Mouse (Mus musculus): ENCODE results near the gene Acsl4. TPM values are rescaled to one million over a fixed set of nuclear protein-coding genes. Genes with fewer than 3 reads are reported as not detected.

The Acsl4 gene
- polyA plus RNA-seq, 1 experiment from 2014 or later: 13.4 TPM

DNA sequence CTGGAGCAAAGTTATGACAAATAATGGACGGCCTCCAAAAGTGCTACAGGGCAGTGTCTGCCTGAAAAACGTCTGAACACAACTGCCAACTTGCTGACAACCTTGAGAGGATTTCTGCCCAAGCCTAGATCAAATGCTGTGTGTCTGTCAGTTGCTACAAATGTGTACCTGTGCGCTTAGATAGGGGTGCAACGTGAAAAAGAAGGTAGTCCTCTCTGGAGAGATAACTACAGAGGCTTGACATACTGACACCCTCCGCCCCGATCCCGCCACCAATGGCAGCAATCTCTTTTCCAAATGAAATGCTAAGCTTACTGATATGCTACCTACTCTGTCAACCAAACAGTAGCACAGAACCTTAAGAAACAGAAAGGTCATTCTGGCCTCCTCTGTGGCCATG is 31.3 kb downstream of the Acsl4 start:
- no peak overlapping the region; the same call in 1 of the 2 replicates for H3K4me3 ChIP-seq (replicated peaks)
- H3K27me3 ChIP-seq: no peaks in the 10 kb centered on the region
- H3K36me3 ChIP-seq (replicated peaks): no peaks in the 10 kb centered on the region
- H3K9me3 ChIP-seq (replicated peaks): no peaks in the 10 kb centered on the region
- peaks cover 29% of the 10 kb centered on the region for H3K4me1 ChIP-seq (replicated peaks)
- 38% methylated on average over 7 of the region's 7 CpGs for WGBS (ENCODE audit: insufficient replicate concordance)
- peak overlapping the region; percentile 86 for H3K27ac ChIP-seq (replicated peaks)
- peak overlapping the region; percentile 55 for H3K4me2 ChIP-seq
- ATAC-seq (ENCODE audit: insufficient read depth): peak; percentile 99
- H3K9ac ChIP-seq: no peak overlapping the region

DNA sequence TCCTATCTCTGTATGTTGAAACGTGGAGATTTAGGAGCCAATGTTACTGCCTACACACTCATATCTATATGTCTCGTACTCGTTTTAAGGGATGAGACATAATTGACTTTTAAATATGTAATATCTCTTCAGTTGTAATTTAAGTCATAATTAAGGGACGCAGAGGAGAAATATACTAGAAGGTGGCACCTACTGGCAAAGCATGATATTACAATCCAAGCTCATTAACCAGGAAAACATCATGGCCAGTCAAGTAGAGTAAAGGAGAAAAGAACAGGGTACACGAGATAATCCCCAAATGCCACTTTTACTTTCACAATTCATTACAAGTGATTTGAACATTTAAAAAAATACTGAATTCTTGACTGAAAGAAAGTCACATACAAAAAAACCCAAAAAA is 31.9 kb downstream of the Acsl4 start:
- H3K9me3 ChIP-seq (replicated peaks): no peaks in the 10 kb centered on the region
- H3K27ac ChIP-seq (replicated peaks): peak overlapping the region; percentile 86
- no peaks in the 10 kb centered on the region for H3K27me3 ChIP-seq
- ATAC-seq (ENCODE audit: insufficient read depth): no peak
- peak overlapping the region; percentile 55 for H3K4me2 ChIP-seq
- peaks cover 24% of the 10 kb centered on the region for H3K4me1 ChIP-seq (replicated peaks)
- no peaks in the 10 kb centered on the region for H3K36me3 ChIP-seq (replicated peaks)
- no peak overlapping the region for H3K4me3 ChIP-seq (replicated peaks)
- no peak overlapping the region for H3K9ac ChIP-seq
- WGBS (ENCODE audit: insufficient replicate concordance): 58% methylated on average over 5 of the region's 5 CpGs

GRCm38 (mm10) chrX:142336207-142336606 is 54.1 kb downstream of the Acsl4 start:
- 81% methylated on average over 6 of the region's 6 CpGs for WGBS (ENCODE audit: insufficient replicate concordance)
- no peaks in the 10 kb centered on the region for H3K9me3 ChIP-seq (replicated peaks)
- H3K27ac ChIP-seq (replicated peaks): no peak overlapping the region
- no peaks in the 10 kb centered on the region for H3K27me3 ChIP-seq
- peaks cover 15% of the 10 kb centered on the region; the same call in 1 of the 2 replicates for H3K36me3 ChIP-seq (replicated peaks)
- no peak for ATAC-seq (ENCODE audit: insufficient read depth)
- H3K9ac ChIP-seq: no peak overlapping the region
- no peaks in the 10 kb centered on the region for H3K4me1 ChIP-seq (replicated peaks)
- H3K4me2 ChIP-seq: no peak overlapping the region
- no peak overlapping the region for H3K4me3 ChIP-seq (replicated peaks)

GRCm38 (mm10) chrX:142335502-142335901 is 54.8 kb downstream of the Acsl4 start:
- H3K36me3 ChIP-seq (replicated peaks): peaks cover 15% of the 10 kb centered on the region; the same call in 1 of the 2 replicates
- no peaks in the 10 kb centered on the region for H3K9me3 ChIP-seq (replicated peaks)
- H3K9ac ChIP-seq: no peak overlapping the region
- H3K4me3 ChIP-seq (replicated peaks): no peak overlapping the region
- WGBS (ENCODE audit: insufficient replicate concordance): 85% methylated on average over 5 of the region's 5 CpGs
- ATAC-seq (ENCODE audit: insufficient read depth): no peak
- H3K27ac ChIP-seq (replicated peaks): no peak overlapping the region
- H3K4me2 ChIP-seq: no peak overlapping the region
- no peaks in the 10 kb centered on the region for H3K27me3 ChIP-seq
- H3K4me1 ChIP-seq (replicated peaks): no peaks in the 10 kb centered on the region

GRCm38 (mm10) chrX:142325760-142326159 is 64.6 kb downstream of the Acsl4 start:
- H3K4me1 ChIP-seq (replicated peaks): no peaks in the 10 kb centered on the region
- H3K27ac ChIP-seq (replicated peaks): no peak overlapping the region
- H3K36me3 ChIP-seq (replicated peaks): peaks cover 7% of the 10 kb centered on the region; the same call in 1 of the 2 replicates
- no peaks in the 10 kb centered on the region for H3K27me3 ChIP-seq
- ATAC-seq (ENCODE audit: insufficient read depth): no peak
- H3K9me3 ChIP-seq (replicated peaks): no peaks in the 10 kb centered on the region
- no peak overlapping the region for H3K4me2 ChIP-seq
- WGBS (ENCODE audit: insufficient replicate concordance): 54% methylated on average over 2 of the region's 2 CpGs
- H3K9ac ChIP-seq: no peak overlapping the region
- H3K4me3 ChIP-seq (replicated peaks): no peak overlapping the region

DNA sequence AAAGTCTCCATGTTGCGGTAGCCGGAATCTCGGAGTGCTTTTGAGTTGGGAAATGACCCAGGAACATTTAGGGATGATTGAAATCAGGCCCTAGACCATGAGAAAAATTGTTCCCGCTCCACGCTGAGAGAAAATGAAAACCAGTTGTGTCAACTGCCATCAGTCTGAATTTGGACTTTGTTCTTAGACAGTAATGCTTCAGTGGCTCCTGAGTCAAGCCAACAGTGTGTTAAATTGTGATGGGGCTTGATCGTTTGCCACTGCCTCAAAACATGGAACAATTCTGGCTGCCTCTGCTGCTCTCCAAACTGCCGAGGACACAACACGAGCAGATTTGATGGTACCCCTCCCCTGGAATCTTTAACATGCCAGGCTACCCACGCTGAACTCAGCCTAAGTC is 74.2 kb downstream of the Acsl4 start:
- Histone ChIP-seq H3K27ac (replicated peaks) (no peak overlapping the region), H3K9me3 (replicated peaks) (no peaks in the 10 kb centered on the region), H3K9ac (no peak overlapping the region), H3K4me1 (replicated peaks) (no peaks in the 10 kb centered on the region), H3K4me2 (no peak overlapping the region), H3K27me3 (peaks cover 6% of the 10 kb centered on the region; the same call in 1 of the 2 replicates), H3K36me3 (replicated peaks) (no peaks in the 10 kb centered on the region), H3K4me3 (replicated peaks) (no peak overlapping the region)
- no peak for ATAC-seq (ENCODE audit: insufficient read depth)
- WGBS (ENCODE audit: insufficient replicate concordance): 74% methylated on average over 9 of the region's 9 CpGs

DNA sequence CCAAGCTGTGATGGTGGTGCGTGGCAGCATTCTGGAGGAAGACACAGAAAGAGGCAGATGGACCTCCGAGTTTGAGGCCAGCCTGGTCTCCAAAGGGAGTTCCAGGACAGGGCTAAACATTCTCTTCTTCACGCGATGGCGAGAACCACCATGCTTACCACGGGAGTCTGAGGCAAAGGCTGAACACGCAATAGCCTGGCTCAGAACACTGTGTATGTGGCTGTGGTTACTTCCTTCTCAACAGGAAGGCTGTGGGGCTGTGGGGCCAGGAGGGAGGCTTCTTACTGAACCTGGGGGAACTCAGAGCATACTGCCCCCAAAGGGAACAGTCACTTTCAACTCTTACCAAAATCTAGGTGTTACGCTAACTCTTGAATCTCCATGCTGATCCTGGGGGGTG is 75.1 kb downstream of the Acsl4 start:
- ATAC-seq (ENCODE audit: insufficient read depth): no peak
- H3K9ac ChIP-seq: no peak overlapping the region
- H3K4me2 ChIP-seq: no peak overlapping the region
- peaks cover 6% of the 10 kb centered on the region; the same call in 1 of the 2 replicates for H3K27me3 ChIP-seq
- H3K4me3 ChIP-seq (replicated peaks): no peak overlapping the region
- H3K27ac ChIP-seq (replicated peaks): no peak overlapping the region
- no peaks in the 10 kb centered on the region for H3K9me3 ChIP-seq (replicated peaks)
- H3K36me3 ChIP-seq (replicated peaks): no peaks in the 10 kb centered on the region
- no peaks in the 10 kb centered on the region for H3K4me1 ChIP-seq (replicated peaks)
- 49% methylated on average over 8 of the region's 8 CpGs for WGBS (ENCODE audit: insufficient replicate concordance)

- no peak for ATAC-seq (ENCODE audit: insufficient read depth)
- 44% methylated on average over 11 of the region's 11 CpGs for WGBS (ENCODE audit: insufficient replicate concordance)
- no peak overlapping the region for H3K4me2 ChIP-seq
- no peaks in the 10 kb centered on the region for H3K36me3 ChIP-seq (replicated peaks)
- no peak overlapping the region for H3K27ac ChIP-seq (replicated peaks)
- no peaks in the 10 kb centered on the region for H3K4me1 ChIP-seq (replicated peaks)
- no peak overlapping the region for H3K9ac ChIP-seq
- peaks cover 6% of the 10 kb centered on the region; the same call in 1 of the 2 replicates for H3K27me3 ChIP-seq
- no peaks in the 10 kb centered on the region for H3K9me3 ChIP-seq (replicated peaks)
- no peak overlapping the region for H3K4me3 ChIP-seq (replicated peaks)
Observed at GRCm38 (mm10) chrX:142314307-142315024, 75.9 kb downstream of the Acsl4 start.

DNA sequence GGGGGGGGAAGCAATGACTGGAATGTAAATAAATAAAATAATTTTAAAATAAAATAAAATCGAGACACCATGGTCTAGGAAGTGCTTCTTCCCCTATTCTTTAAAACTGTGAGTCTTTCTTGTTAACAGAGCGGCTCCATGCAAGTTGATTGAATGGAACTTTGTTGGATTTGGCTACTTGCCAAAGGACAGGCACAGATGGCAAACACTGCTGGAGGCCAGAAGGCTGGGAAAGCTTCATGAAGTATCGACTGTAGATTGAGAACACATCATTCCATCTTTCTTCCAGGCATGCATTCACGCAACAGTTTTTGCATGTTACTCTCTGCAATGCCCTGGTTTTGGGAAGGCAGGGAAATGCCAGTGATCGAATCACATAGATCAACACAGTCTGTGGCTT is 79.9 kb downstream of the Acsl4 start:
- no peaks in the 10 kb centered on the region for H3K36me3 ChIP-seq (replicated peaks)
- H3K4me1 ChIP-seq (replicated peaks): no peaks in the 10 kb centered on the region
- ATAC-seq (ENCODE audit: insufficient read depth): no peak
- 58% methylated on average over 5 of the region's 5 CpGs for WGBS (ENCODE audit: insufficient replicate concordance)
- H3K4me2 ChIP-seq: no peak overlapping the region
- no peaks in the 10 kb centered on the region for H3K9me3 ChIP-seq (replicated peaks)
- H3K27me3 ChIP-seq: peaks cover 40% of the 10 kb centered on the region
- H3K27ac ChIP-seq (replicated peaks): no peak overlapping the region
- H3K4me3 ChIP-seq (replicated peaks): no peak overlapping the region
- H3K9ac ChIP-seq: no peak overlapping the region

DNA sequence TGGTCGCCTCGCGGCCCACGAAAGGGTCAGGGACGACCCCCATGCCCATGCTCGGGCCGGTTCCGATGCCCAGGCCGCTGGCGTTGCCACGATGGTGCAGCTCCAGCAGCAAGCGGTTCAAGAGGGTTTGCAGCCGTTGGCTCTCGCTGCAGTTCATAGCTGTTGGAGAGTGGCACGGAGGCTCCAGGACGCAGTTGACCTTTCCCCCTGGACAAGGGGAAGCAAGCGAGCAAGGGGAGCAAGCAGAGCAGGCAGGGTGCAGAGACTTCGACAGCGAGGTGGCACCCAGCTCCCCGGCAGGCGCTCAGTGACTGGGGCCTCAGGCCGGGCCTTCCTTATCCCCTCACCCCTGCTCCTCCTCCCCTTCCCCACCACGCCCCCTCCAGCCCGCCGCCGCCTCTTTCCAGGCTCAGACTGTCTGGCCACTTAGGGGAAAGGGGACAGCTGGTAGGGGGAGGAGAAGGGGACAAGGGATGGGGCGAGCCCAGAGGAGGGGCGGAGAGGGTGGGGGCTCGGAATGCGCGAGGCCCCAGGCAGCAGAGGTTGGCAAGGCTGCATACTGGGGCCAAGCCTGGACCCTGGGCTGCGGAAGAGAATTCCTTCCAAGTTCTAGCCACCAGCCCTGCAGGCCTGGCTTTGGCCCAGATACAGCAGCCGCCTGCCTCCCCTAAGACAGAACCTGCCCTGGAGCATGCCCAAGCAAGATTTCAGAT is 84.3 kb downstream of the Acsl4 start, which contains the start of gene Kcne1l:
Gene Kcne1l (minus strand): TSS at position 426 of the 713 bp plus-strand sequence.
- WGBS (ENCODE audit: insufficient replicate concordance): 25% methylated on average over 32 of the region's 33 CpGs

GRCm38 (mm10) chrX:142305010-142305868 is 85.1 kb downstream of the Acsl4 start:
- Histone ChIP-seq H3K4me2 (peak overlapping the region; percentile 25), H3K4me1 (replicated peaks) (no peaks in the 10 kb centered on the region), H3K9me3 (replicated peaks) (no peaks in the 10 kb centered on the region), H3K27ac (replicated peaks) (no peak overlapping the region), H3K36me3 (replicated peaks) (no peaks in the 10 kb centered on the region), H3K4me3 (replicated peaks) (no peak overlapping the region), H3K9ac (no peak overlapping the region), H3K27me3 (peaks cover 64% of the 10 kb centered on the region)
- WGBS (ENCODE audit: insufficient replicate concordance): 29% methylated on average over 35 of the region's 35 CpGs
- no peak for ATAC-seq (ENCODE audit: insufficient read depth)

More for the DNA sequence above, 84.3 kb downstream of the Acsl4 start, which contains the start of gene Kcne1l:
- Histone ChIP-seq H3K27ac (replicated peaks) (no peak within 1 kb of the TSS), H3K27me3 (peaks cover 61% of the 10 kb centered on the region), H3K4me3 (replicated peaks) (no peak within 1 kb of the TSS), H3K9me3 (replicated peaks) (no peaks in the 10 kb centered on the region), H3K4me2 (peak within 1 kb of the TSS; percentile 25), H3K9ac (no peak within 1 kb of the TSS), H3K36me3 (replicated peaks) (no peaks in the 10 kb centered on the region), H3K4me1 (replicated peaks) (no peaks in the 10 kb centered on the region)
- no peak for ATAC-seq (ENCODE audit: insufficient read depth)
